14 mouse cellular contexts compared by ENCODE assay signal in genomic region chr9:31225808-31226207, GRCm38 (mm10). TPM values are rescaled to one million over a fixed set of nuclear protein-coding genes. Genes with fewer than 3 reads are reported as not detected.
DNase-seq lines count a peak whose midpoint lies in the region; ATAC-seq lines count a peak whose summit lies in the region.
"Had no signal": no experiment of that assay in that cellular context is flagged by ENCODE, and none has a peak within 500 bp of the region (broad histone marks: within the 10 kb centered on the region; RNA-seq: fewer than 3 reads in every experiment).

No protein-coding gene starts in this region.

- no peak for ATAC-seq in heart, embryonic 13.5 days (ENCODE audit: extremely low read depth, insufficient number of reproducible peaks, low FRiP score, low TSS enrichment)
- no peak for ATAC-seq in midbrain, embryonic 14.5 days (ENCODE audit: low FRiP score, low TSS enrichment)

- no peak overlapping the region for H3K4me2 ChIP-seq in heart, embryonic 13.5 days
- no peak overlapping the region for H3K4me2 ChIP-seq in midbrain, embryonic 14.5 days (ENCODE audit: low read length)
- H3K4me2 ChIP-seq: embryonic facial prominence, embryonic 15.5 days; limb, embryonic 12.5 days had no signal

- no peaks in the 10 kb centered on the region for H3K27me3 ChIP-seq in heart, embryonic 13.5 days (replicated peaks)
- no peaks in the 10 kb centered on the region for H3K27me3 ChIP-seq in midbrain, embryonic 14.5 days (ENCODE audit: control insufficient read depth, insufficient read depth, low read length)
- H3K27me3 ChIP-seq: CH12.LX; embryonic facial prominence, embryonic 15.5 days; limb, embryonic 12.5 days had no signal

- no peak overlapping the region for H3K27ac ChIP-seq in heart, embryonic 13.5 days (replicated peaks)
- no peak overlapping the region for H3K27ac ChIP-seq in midbrain, embryonic 14.5 days (replicated peaks; ENCODE audit: low read depth, low read length)
- H3K27ac ChIP-seq: embryonic facial prominence, embryonic 15.5 days; kidney, postnatal 0 days; limb, embryonic 12.5 days had no signal

- 0 out of 2 replicates have a peak overlapping the region, but pooled peaks have one; percentile 28 for H3K9ac ChIP-seq in heart, embryonic 13.5 days
- H3K9ac ChIP-seq in midbrain, embryonic 14.5 days (replicated peaks; ENCODE audit: low read length), result no peak overlapping the region
- H3K9ac ChIP-seq: embryonic facial prominence, embryonic 15.5 days; limb, embryonic 12.5 days had no signal

- H3K4me3 ChIP-seq in heart, embryonic 13.5 days, result no peak overlapping the region
- H3K4me3 ChIP-seq in midbrain, embryonic 14.5 days (replicated peaks; ENCODE audit: low read depth, low read length), result no peak overlapping the region
- H3K4me3 ChIP-seq: embryonic facial prominence, embryonic 15.5 days; limb, embryonic 12.5 days; myocyte had no signal

- H3K4me1 ChIP-seq in heart, embryonic 13.5 days, result peaks cover 29% of the 10 kb centered on the region
- H3K4me1 ChIP-seq in midbrain, embryonic 14.5 days (ENCODE audit: control insufficient read depth, insufficient read depth, low read length), result no peaks in the 10 kb centered on the region
- H3K4me1 ChIP-seq: embryonic facial prominence, embryonic 15.5 days; limb, embryonic 12.5 days had no signal

- intact Hi-C loops in heart, postnatal 14 days (cut with DNase I), result no loop called here

- no peaks in the 10 kb centered on the region for H3K36me3 ChIP-seq in heart, embryonic 13.5 days
- no peaks in the 10 kb centered on the region for H3K36me3 ChIP-seq in midbrain, embryonic 14.5 days (ENCODE audit: control insufficient read depth, insufficient read depth, low read length)
- H3K36me3 ChIP-seq: embryonic facial prominence, embryonic 15.5 days; limb, embryonic 12.5 days had no signal

- no peak for DNase-seq in heart, adult 8-10 months (ENCODE audit: low spot score)
- DNase-seq in lung, postnatal 10 days, result peak; percentile 68
- no peak for DNase-seq in lung, adult 18-20 months
- DNase-seq in heart, postnatal 14 days, result peak; percentile 54
- DNase-seq in telencephalon, adult 2 months (ENCODE audit: low read depth, low spot score), result peak; percentile 47
- no peak for DNase-seq in midbrain, embryonic 14.5 days
- DNase-seq in kidney, postnatal 25 days, result no peak
- DNase-seq: cerebellum, adult 9-10 months had no signal

- H3K9me3 ChIP-seq in heart, embryonic 13.5 days, result no peaks in the 10 kb centered on the region
- no peaks in the 10 kb centered on the region for H3K9me3 ChIP-seq in midbrain, embryonic 14.5 days (ENCODE audit: control insufficient read depth, low read length)
- H3K9me3 ChIP-seq: embryonic facial prominence, embryonic 15.5 days; limb, embryonic 12.5 days had no signal

- WGBS in heart, embryonic 13.5 days, result 66% methylated on average over 11 of the region's 11 CpGs
- WGBS in midbrain, embryonic 14.5 days, result 85% methylated on average over 11 of the region's 11 CpGs

RNA-seq across cellular contexts. Expression of gene Aplp2, which starts 14.2 kb away (rescaled TPM):
- 292 and 311 TPM in 2 replicates for polyA plus RNA-seq in heart, embryonic 13.5 days (2015; fragmentation: Nextera tagmentation; extraction: Ambion mirVana)
- 100 to 1,000 TPM; 290 to 388 (median 328) TPM for total RNA-seq in heart, adult 8-10 months (2022)
- total RNA-seq in heart, postnatal 14 days (2021), result 100 to 1,000 TPM; 304 to 309 TPM
- polyA plus RNA-seq in midbrain, embryonic 14.5 days (2014; fragmentation: Nextera tagmentation; extraction: Ambion mirVana), result 239 and 313 TPM in 2 replicates

RNA-seq across cellular contexts. Expression of gene Prdm10, which starts 54.5 kb away (rescaled TPM):
- 3.6 and 4.1 TPM in 2 replicates for polyA plus RNA-seq in heart, embryonic 13.5 days (2015; fragmentation: Nextera tagmentation; extraction: Ambion mirVana)
- total RNA-seq in heart, adult 8-10 months (2022), result 1 to 10 TPM; 4.4 to 6.2 (median 5.2) TPM
- total RNA-seq in heart, postnatal 14 days (2021), result 1 to 10 TPM; 5.4 to 5.5 TPM
- polyA plus RNA-seq in midbrain, embryonic 14.5 days (2014; fragmentation: Nextera tagmentation; extraction: Ambion mirVana), result 9.1 and 9.7 TPM in 2 replicates

Comparison
In these comparisons a context has a peak if more than half of its experiments do, and no peak if none do; other contexts are left out.
1. DNase-seq: peak in lung, postnatal 10 days (single experiment), heart, postnatal 14 days (2 of 2) and telencephalon, adult 2 months (single experiment); none in heart, adult 8-10 months (single experiment), lung, adult 18-20 months (0 of 2), midbrain, embryonic 14.5 days (single experiment) and kidney, postnatal 25 days (0 of 2).